Mouse (Mus musculus) T-cell, adult 2 months (primary cell): ENCODE measurements around the gene Adamts12.

Experiments used
- DNase-seq: peaks from one replicate; pipeline ENCODE4 v3.0.0; 2022; ENCODE audit warnings: low spot score

Gene Adamts12

GRCm38 (mm10) chr15:11064558-11065411 is at the start of gene Adamts12:
Gene Adamts12 (plus strand): TSS chr15:11064790.
- DNase-seq, result no peak

DNA sequence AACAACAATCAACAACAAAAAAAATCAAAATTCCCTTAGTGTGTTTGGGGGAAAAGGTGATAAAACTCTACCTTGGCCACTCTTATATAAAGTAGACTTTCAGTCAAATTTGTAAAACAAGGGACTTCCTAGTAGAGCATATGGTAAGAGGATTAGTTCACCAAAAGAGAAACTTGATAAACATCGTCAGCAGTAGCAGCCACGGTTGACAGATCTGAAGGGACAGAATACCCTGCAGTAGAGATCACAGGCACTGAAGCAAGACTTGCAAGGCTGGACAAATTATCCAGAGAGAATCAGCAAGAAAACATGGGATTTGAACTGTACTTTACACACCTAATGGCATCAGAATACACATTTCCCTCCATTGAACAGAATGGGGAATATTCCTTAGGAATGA is 49.7 kb upstream of the Adamts12 start:
- DNase-seq, result no peak

- DNase-seq, result no peak
Measured at GRCm38 (mm10) chr15:11026801-11027561, 37.6 kb upstream of the Adamts12 start.

DNA sequence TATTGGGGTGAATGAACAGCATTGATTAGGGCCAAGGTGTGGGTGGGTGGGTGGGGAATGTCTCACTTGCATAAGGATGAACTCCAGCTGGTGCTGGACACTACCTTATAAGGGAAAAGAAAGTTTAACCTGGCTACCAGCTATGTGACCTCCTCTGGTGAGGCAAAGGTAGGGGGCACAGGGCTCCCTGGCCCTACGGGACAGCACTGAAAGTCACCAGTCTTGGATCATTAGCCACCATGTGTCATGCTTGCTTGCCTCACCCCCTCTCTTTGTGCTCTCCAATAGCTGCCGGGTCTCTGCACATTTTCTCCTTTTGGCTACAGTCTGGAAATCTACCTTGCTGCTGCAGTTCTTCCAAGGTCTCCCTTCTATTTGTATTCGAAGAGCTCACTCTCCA is 34.4 kb upstream of the Adamts12 start:
- DNase-seq, result no peak

- DNase-seq, result no peak
Measured at GRCm38 (mm10) chr15:11035947-11036474, 28.6 kb upstream of the Adamts12 start.

- no peak for DNase-seq
Measured at GRCm38 (mm10) chr15:11036535-11037375, 27.8 kb upstream of the Adamts12 start.

DNA sequence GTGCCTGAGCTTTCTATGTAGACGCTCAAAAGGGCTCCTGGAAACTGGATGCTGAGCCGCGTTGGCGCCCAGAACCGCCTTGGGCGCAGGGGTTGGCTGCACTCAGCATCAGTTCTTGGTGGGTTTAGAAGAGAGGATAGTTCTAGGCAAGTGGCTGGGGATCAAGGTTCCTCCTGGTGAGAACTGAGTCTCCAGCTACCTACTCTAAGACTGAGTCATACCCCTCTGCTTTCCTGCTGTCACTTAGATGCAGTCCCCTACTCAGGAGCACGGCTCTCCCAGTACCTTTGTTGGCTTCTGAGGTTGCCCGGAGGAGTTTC is 27.3 kb upstream of the Adamts12 start:
- no peak for DNase-seq

- DNase-seq, result no peak
Measured at GRCm38 (mm10) chr15:11037711-11038110, 26.9 kb upstream of the Adamts12 start, which contains the start of gene Rxfp3. Gene Rxfp3 (minus strand): TSS chr15:11037991.

GRCm38 (mm10) chr15:11038476-11038875 is 26.1 kb upstream of the Adamts12 start:
- no peak for DNase-seq

GRCm38 (mm10) chr15:11040067-11040466 is 24.5 kb upstream of the Adamts12 start:
- DNase-seq, result no peak

DNA sequence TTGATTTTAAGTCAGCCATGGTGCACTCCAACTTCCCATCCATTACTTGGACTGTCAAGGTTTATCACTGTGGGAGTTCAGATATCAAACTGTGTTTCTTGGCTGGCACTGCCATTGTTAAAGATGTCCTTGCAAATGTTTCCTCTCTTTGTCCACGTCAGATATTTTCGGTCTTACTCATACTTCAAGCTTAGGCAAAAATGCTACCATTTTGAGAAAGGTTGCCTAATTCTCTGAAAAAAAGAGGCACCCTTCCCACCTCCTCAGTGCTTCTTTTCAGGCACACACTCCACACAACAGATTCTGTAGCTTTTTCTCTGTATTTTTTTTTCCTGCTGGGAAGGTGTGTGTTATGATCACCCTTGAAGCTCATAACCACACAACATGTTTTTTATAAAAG is 23.4 kb upstream of the Adamts12 start:
- no peak for DNase-seq

DNA sequence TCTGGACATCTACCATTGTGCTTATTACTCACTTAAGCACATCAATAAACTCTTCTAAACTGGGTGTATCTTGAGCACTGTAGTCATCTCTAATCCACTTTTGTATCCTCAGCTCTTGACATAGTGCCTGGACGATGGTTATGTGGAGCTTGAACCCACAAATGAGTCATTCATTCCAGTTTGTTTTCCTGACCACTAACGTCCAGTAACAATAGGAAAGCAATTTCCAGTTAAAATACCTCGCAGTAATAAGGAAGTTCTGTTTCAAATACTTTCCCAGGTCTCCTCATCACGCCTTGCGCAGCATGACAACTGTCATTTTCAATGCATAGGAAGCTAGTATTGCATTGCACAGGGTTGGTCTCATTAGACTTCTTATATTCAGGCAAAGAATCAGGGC is 21.8 kb upstream of the Adamts12 start:
- no peak for DNase-seq

- no peak for DNase-seq
Measured at GRCm38 (mm10) chr15:11053678-11054439, 10.7 kb upstream of the Adamts12 start.

- DNase-seq, result no peak
Measured at GRCm38 (mm10) chr15:11054440-11055080, 10.0 kb upstream of the Adamts12 start.

DNA sequence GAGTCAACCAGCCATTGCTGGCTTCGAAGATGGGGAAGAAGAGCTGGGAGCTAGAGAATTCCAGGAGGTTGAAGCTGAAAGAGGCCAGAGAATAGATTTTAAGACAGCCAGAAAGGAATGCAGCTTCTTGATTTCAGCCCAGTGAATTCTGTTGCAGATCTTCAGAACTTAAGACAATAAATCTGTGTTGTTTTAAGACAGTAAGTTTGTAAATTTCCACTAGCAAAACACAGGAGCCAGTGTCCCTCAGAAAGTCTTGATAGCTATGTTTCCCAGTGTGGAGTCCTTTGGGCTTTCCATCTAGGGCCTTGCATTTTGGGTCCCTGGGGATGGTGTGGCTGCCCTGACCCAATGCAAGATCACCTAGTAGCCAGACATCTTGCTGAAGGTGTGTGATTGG is 1.7 kb upstream of the Adamts12 start:
- DNase-seq, result no peak

- no peak for DNase-seq
Measured at GRCm38 (mm10) chr15:11064160-11064557, 431 bp upstream of the Adamts12 start.

GRCm38 (mm10) chr15:11065528-11066171 is 1.1 kb downstream of the Adamts12 start:
- no peak for DNase-seq

GRCm38 (mm10) chr15:11066299-11066698 is 1.7 kb downstream of the Adamts12 start:
- DNase-seq, result no peak

- no peak for DNase-seq
Measured at GRCm38 (mm10) chr15:11067891-11068290, 3.3 kb downstream of the Adamts12 start.

DNA sequence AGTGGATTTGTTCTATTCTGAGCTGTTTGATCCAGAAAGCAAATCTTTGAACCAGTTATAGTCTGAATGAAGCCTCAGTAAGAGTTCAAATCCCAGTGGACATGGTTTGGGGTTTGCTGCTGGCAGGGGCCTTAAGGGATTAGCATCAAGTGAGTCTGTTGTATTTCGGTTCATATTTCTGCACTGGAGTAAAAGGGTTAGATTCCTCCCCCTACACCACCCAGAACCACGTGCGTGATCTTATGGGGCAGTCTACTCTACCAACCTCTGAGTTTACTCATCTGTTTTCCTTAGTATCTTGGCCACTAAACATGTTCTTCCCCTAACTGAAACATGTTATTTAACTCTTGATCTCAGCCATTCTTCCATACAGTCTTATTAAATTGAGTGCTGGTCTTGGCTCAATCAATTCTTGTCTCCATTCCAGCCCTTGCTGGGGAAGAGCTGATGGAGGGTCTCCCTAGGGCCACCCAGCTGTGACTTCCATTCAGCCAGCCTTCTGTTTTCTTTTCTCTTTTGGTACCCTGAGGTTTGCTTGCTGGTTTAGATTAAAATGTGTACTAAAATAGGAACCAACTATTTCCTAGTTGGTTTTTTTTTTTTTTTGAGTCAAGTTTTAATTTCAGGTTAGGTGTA is 11.3 kb downstream of the Adamts12 start:
- DNase-seq, result no peak
